Mouse (Mus musculus): ENCODE data around the gene Srgap2.

- TF ChIP-seq CTCF (IDR thresholded peaks at IDR 0.05; ENCODE audit: extremely low read depth, insufficient read depth, low read length) (no peak), POLR2A (IDR thresholded peaks at IDR 0.05; ENCODE audit: extremely low read depth, insufficient read depth, low read length) (no peak; the same call in 1 of the 2 replicates)
Observed at GRCm38 (mm10) chr1:131528081-131528507, 942 bp upstream of the Srgap2 start.

Data from cortical plate, adult 2 months (tissue).